Mouse (Mus musculus) kidney, adult 2 months (tissue): ENCODE results near the gene Trpv6.

Experiments
- CTCF ChIP-seq: fragments of 200-500 bp; conservative IDR thresholded peaks from 2 replicates; pipeline ENCODE4 v1.5.1; 2011; ENCODE audit warnings: low read depth, mild to moderate bottlenecking, control low read depth, low read length, moderate library complexity, mixed read lengths; ENCODE audit not compliant: insufficient read depth, insufficient read length
- POLR2A ChIP-seq: fragments of 200-500 bp; IDR thresholded peaks from one replicate; pipeline ENCODE4 v1.6.1; 2011; ENCODE audit warnings: low read depth, low read length, control low read depth

GRCm38 (mm10) chr6:41622661-41623060 is 13.5 kb downstream of the Trpv6 start:
- TF ChIP-seq POLR2A (no peak), CTCF (peak; percentile 45)
